Mouse (Mus musculus): ENCODE results near the gene Arf3.

DNA sequence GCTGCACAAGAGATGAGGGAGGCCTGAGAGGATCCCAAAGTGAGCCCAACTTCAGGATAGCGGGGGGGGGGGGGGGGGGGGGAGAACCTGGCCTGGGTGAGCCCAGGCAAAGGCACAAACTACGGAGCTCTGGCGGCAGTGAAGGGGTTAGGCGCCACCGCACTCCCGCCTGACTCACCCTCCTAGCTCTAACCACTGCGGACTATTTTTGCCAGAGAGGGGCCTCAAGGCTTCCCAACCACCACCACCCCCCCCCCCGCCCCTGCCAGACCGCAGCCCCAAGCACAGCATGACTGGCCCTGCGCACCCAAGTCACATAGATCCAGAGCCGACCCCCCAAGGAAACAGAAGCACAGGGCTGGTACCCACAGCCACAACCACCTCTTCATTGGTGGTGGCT is 15.8 kb upstream of the Arf3 start:
- TF ChIP-seq CTCF (IDR thresholded peaks at IDR 0.05; ENCODE audit: low read depth) (no peak), EP300 (IDR thresholded peaks at IDR 0.05; ENCODE audit: low read depth) (no peak)
